Mouse (Mus musculus): ENCODE measurements around the gene Hmx3. TPM values are rescaled to one million over a fixed set of nuclear protein-coding genes. Genes with fewer than 3 reads are reported as not detected.

Hmx3 gene
- total RNA-seq, 2 experiments from 2014 or later: not detected

DNA sequence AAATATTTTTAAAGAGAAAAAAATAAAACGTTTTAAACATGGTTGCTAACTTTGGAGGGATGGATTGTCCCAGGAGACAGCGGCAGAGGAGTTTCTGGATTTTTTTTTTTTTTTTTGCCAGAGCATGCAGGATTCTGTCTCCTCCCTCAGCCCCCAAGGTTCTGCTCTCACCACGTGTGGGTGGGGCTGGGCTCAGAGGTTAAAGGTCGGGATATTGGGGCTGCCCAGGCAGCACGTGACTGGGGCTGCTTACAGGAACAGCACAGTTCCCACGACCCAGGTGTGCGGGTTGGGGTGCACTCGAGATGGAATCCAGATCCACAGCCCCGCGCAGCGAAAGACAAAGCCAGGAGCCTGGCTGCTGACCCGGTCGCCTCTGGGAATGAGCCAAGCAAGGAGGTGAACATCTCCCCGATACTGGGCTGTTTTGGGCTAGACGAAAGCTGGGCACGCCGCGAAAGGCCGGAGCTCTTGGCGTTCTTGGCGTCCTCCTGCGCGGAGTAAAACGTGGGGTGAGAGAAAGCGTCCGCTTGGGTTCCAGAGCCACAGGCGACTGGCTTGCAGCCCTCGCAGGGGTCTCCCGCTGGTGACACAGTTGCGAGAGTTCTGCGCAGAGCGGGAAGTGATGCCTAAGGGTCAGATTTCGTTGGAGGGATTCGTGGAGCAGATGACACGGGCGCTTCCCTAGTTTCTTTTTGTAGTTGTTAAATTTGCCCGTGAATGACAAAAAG is 14.0 kb downstream of the Hmx3 start:
- peak; percentile 14 for DNase-seq

- no peak for DNase-seq
Measured at GRCm38 (mm10) chr7:131557751-131558150, 15.1 kb downstream of the Hmx3 start.

DNA sequence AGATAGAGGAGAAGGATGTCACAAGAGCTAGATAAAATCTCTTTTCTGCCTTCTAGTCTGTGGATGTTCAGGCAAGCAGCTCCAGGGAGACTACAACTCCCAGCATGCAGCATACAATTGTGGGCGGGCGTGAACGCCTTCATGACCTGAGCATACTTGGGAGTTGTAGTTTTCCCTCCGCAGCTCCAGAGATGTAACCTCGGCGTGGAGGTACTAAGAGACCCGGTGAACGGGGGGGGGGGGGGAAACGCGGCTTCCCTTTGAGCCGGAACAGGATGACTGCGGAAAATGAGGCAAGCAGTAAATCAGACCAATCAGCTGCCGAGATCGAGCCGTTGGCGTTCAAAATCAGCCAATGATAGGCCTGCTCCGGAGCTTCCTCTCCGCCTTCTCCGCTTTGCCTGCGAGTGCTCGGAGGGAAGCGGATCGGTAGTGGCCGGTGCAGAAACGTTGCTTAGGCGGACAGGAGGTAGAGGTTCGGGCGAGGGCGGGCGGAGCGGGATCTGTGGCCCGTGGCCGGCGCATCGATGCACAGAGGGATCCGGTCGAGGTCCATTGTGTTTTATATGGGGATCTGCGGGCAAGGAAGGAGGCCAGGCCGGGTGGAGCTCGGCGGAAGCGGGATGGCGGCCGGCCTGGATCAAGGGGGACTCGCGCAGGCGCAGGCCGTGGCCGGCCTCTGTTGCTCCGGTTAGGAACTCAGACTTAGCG is 17.5 kb downstream of the Hmx3 start, which contains the start of gene Bub3:
TSS of gene Bub3 (plus strand) at position 237 of the 711 bp plus-strand sequence.
- peak; percentile 91 for DNase-seq

GRCm38 (mm10) chr7:131560697-131561042 is 18.0 kb downstream of the Hmx3 start:
- no peak for DNase-seq

- no peak for DNase-seq
Measured at GRCm38 (mm10) chr7:131575246-131575645, 32.6 kb downstream of the Hmx3 start.

GRCm38 (mm10) chr7:131582178-131582577 is 39.5 kb downstream of the Hmx3 start:
- DNase-seq: no peak

DNA sequence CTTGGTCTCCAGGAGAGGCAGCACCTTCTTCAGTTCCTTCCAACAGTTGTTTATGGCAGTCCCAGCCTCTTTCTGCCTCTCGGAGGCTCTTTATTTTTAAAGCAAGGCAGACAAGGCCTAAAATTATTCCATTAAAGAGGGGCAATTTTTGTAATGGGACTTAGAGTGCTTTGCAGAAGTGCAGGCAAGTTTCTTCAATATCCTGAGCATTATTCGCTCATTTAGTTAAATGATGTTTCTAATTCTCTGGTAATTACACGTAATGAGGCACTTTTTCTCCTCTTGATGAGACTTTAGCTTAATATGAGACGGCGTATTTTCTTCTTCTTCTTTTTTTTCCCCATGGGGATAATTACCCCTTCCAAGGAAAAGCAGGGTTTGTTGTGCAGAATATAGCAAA is 42.9 kb downstream of the Hmx3 start:
- DNase-seq: no peak

Other genes with a start within 250 kb of the Hmx3 start
- not detected for gene Cuzd1, start 220.6 kb upstream of the Hmx3 start, total RNA-seq (2021)
- gene Fam24b, start 213.4 kb upstream of the Hmx3 start, total RNA-seq (2021): not detected
- gene Fam24a, start 209.0 kb upstream of the Hmx3 start, total RNA-seq (2021): not detected
- gene 2310057M21Rik, start 180.1 kb upstream of the Hmx3 start, total RNA-seq (2021): 10 to 100 TPM; 15.0 to 15.8 TPM
- gene Pstk, start 171.7 kb upstream of the Hmx3 start, total RNA-seq (2021): 10 to 100 TPM; 30.7 to 47.4 TPM
- gene Ikzf5, start 132.3 kb upstream of the Hmx3 start, total RNA-seq (2021): 10 to 100 TPM; 31.0 to 32.0 TPM
- 100 to 1,000 TPM; 190 to 214 TPM for gene Acadsb, start 132.3 kb upstream of the Hmx3 start, total RNA-seq (2021)
- gene Hmx2, start 5.9 kb downstream of the Hmx3 start, total RNA-seq (2021): not detected
- 10 to 100 TPM; 58.6 to 68.0 TPM for gene Bub3, start 17.4 kb downstream of the Hmx3 start, total RNA-seq (2021)